Mouse (Mus musculus): ENCODE measurements around the gene Gabrp. TPM values are rescaled to one million over a fixed set of nuclear protein-coding genes. Genes with fewer than 3 reads are reported as not detected.

Gabrp gene
- polyA plus RNA-seq, 1 experiment from 2014 or later: not detected

DNA sequence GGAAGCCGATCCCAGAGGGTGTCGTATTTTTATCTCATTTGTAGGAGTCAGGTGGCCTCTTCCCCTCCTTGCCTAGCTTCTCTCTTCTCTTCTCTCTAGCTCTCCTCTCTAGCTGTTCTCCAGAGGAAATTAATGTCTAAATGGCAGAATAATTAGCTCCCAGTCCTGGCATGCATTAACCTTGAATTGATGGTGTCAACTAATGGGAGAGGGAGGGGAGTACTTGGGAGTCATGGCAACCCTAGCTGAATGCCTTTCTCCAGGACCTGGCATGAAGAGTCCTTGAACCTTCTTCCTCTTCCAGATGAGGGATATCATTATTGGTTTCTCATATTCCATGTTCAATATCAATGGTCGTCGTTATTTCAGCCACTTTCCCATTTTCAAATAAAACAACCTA, 17.9 kb upstream of the Gabrp start:
- Histone ChIP-seq H3K9ac (ENCODE audit: low read depth, low read length) (no peak overlapping the region), H3K4me1 (replicated peaks; ENCODE audit: control insufficient read depth, insufficient read depth, low read length) (no peaks in the 10 kb centered on the region), H3K4me2 (replicated peaks; ENCODE audit: low read depth) (no peak overlapping the region), H3K4me3 (ENCODE audit: low read depth, low read length) (no peak overlapping the region), H3K9me3 (ENCODE audit: control insufficient read depth) (no peaks in the 10 kb centered on the region), H3K27ac (ENCODE audit: low read depth, low read length) (no peak overlapping the region), H3K27me3 (replicated peaks; ENCODE audit: control insufficient read depth, insufficient read depth, low read length) (no peaks in the 10 kb centered on the region), H3K36me3 (ENCODE audit: control insufficient read depth, insufficient read depth) (no peaks in the 10 kb centered on the region)
- 84% methylated on average over 4 of the region's 4 CpGs for WGBS
- TF ChIP-seq CTCF (IDR thresholded peaks at IDR 0.05; ENCODE audit: low read depth): no peak
- ATAC-seq: no peak

GRCm38 (mm10) chr11:33592826-33593225, 14.1 kb upstream of the Gabrp start:
- ATAC-seq: no peak
- Histone ChIP-seq H3K9ac (ENCODE audit: low read depth, low read length) (no peak overlapping the region), H3K4me2 (replicated peaks; ENCODE audit: low read depth) (no peak overlapping the region), H3K36me3 (ENCODE audit: control insufficient read depth, insufficient read depth) (no peaks in the 10 kb centered on the region), H3K4me3 (ENCODE audit: low read depth, low read length) (no peak overlapping the region), H3K4me1 (replicated peaks; ENCODE audit: control insufficient read depth, insufficient read depth, low read length) (no peaks in the 10 kb centered on the region), H3K27me3 (replicated peaks; ENCODE audit: control insufficient read depth, insufficient read depth, low read length) (no peaks in the 10 kb centered on the region), H3K9me3 (ENCODE audit: control insufficient read depth) (no peaks in the 10 kb centered on the region), H3K27ac (ENCODE audit: low read depth, low read length) (no peak overlapping the region)
- WGBS: 72% methylated on average over 4 of the region's 4 CpGs
- TF ChIP-seq CTCF (IDR thresholded peaks at IDR 0.05; ENCODE audit: low read depth): no peak

- Histone ChIP-seq H3K9ac (ENCODE audit: low read depth, low read length) (no peak overlapping the region), H3K27me3 (replicated peaks; ENCODE audit: control insufficient read depth, insufficient read depth, low read length) (no peaks in the 10 kb centered on the region), H3K4me3 (ENCODE audit: low read depth, low read length) (no peak overlapping the region), H3K4me2 (replicated peaks; ENCODE audit: low read depth) (no peak overlapping the region), H3K27ac (ENCODE audit: low read depth, low read length) (no peak overlapping the region), H3K36me3 (ENCODE audit: control insufficient read depth, insufficient read depth) (no peaks in the 10 kb centered on the region), H3K9me3 (ENCODE audit: control insufficient read depth) (no peaks in the 10 kb centered on the region), H3K4me1 (replicated peaks; ENCODE audit: control insufficient read depth, insufficient read depth, low read length) (no peaks in the 10 kb centered on the region)
- no peak for ATAC-seq
- no peak for TF ChIP-seq CTCF (IDR thresholded peaks at IDR 0.05; ENCODE audit: low read depth)
- WGBS: 86% methylated on average over 3 of the region's 3 CpGs
These were observed 12.0 kb upstream of the Gabrp start for GRCm38 (mm10) chr11:33590771-33591170.

DNA sequence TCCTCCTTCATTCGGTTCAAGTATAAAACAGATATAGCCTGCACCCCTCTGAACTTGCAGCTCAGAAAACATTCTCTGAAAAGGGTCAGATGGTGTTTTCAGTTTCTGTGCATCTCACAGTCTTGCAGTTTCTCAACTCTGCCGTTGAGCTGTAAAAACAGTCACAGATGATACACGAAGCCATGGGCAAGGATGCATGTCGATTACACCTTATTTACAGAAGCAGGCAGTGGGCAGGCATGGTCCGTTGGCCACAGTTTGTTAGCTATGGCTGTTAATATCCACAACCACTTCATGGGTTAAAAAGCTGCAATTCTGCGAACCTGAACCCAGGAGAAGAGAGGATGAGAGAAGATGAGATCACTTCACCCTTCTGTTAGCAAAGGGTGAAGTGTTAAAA, 7.9 kb upstream of the Gabrp start:
- 69% methylated on average over 6 of the region's 6 CpGs for WGBS
- Histone ChIP-seq H3K9me3 (ENCODE audit: control insufficient read depth) (no peaks in the 10 kb centered on the region), H3K4me3 (ENCODE audit: low read depth, low read length) (no peak overlapping the region), H3K36me3 (ENCODE audit: control insufficient read depth, insufficient read depth) (no peaks in the 10 kb centered on the region), H3K27ac (ENCODE audit: low read depth, low read length) (no peak overlapping the region), H3K4me1 (replicated peaks; ENCODE audit: control insufficient read depth, insufficient read depth, low read length) (no peaks in the 10 kb centered on the region), H3K4me2 (replicated peaks; ENCODE audit: low read depth) (no peak overlapping the region), H3K9ac (ENCODE audit: low read depth, low read length) (no peak overlapping the region), H3K27me3 (replicated peaks; ENCODE audit: control insufficient read depth, insufficient read depth, low read length) (no peaks in the 10 kb centered on the region)
- TF ChIP-seq CTCF (IDR thresholded peaks at IDR 0.05; ENCODE audit: low read depth): no peak
- ATAC-seq: no peak

DNA sequence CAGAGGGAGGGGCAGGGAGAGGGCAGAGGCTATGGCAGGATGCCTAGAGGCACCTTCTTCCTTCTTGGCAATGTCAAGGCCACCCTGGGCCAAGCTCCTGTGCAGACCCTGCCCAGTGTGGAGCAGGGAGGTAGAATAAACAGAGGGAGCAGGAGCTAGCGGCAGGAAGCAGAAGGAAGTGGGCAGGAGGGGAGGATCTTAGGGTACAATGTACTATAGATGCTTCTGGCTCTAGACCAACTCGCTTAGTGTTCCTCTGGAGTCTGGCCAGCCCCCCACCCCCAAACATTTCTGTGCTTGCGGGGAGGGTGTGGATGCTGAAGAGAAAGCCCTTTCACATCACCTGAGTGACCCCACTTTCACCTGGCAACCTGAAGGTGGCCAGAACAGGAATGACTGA, 862 bp upstream of the Gabrp start:
- Histone ChIP-seq H3K4me2 (replicated peaks; ENCODE audit: low read depth) (no peak overlapping the region), H3K9ac (ENCODE audit: low read depth, low read length) (no peak overlapping the region), H3K9me3 (ENCODE audit: control insufficient read depth) (no peaks in the 10 kb centered on the region), H3K27ac (ENCODE audit: low read depth, low read length) (no peak overlapping the region), H3K27me3 (replicated peaks; ENCODE audit: control insufficient read depth, insufficient read depth, low read length) (no peaks in the 10 kb centered on the region), H3K4me3 (ENCODE audit: low read depth, low read length) (no peak overlapping the region), H3K36me3 (ENCODE audit: control insufficient read depth, insufficient read depth) (no peaks in the 10 kb centered on the region), H3K4me1 (replicated peaks; ENCODE audit: control insufficient read depth, insufficient read depth, low read length) (no peaks in the 10 kb centered on the region)
- WGBS: 27% methylated on average over 3 of the region's 3 CpGs
- no peak for ATAC-seq
- TF ChIP-seq CTCF (IDR thresholded peaks at IDR 0.05; ENCODE audit: low read depth): no peak

GRCm38 (mm10) chr11:33574944-33575343, 3.8 kb downstream of the Gabrp start:
- no peaks in the 10 kb centered on the region for H3K9me3 ChIP-seq (ENCODE audit: control insufficient read depth)
- no peak overlapping the region for H3K9ac ChIP-seq (ENCODE audit: low read depth, low read length)
- TF ChIP-seq CTCF (IDR thresholded peaks at IDR 0.05; ENCODE audit: low read depth): peak; percentile 38
- ATAC-seq: no peak
- H3K27me3 ChIP-seq (replicated peaks; ENCODE audit: control insufficient read depth, insufficient read depth, low read length): no peaks in the 10 kb centered on the region
- 76% methylated on average over 3 of the region's 3 CpGs for WGBS
- H3K36me3 ChIP-seq (ENCODE audit: control insufficient read depth, insufficient read depth): no peaks in the 10 kb centered on the region
- no peaks in the 10 kb centered on the region for H3K4me1 ChIP-seq (replicated peaks; ENCODE audit: control insufficient read depth, insufficient read depth, low read length)
- no peak overlapping the region for H3K4me2 ChIP-seq (replicated peaks; ENCODE audit: low read depth)
- no peak overlapping the region for H3K4me3 ChIP-seq (ENCODE audit: low read depth, low read length)
- no peak overlapping the region for H3K27ac ChIP-seq (ENCODE audit: low read depth, low read length)

GRCm38 (mm10) chr11:33570413-33570812, 8.3 kb downstream of the Gabrp start:
- Histone ChIP-seq H3K4me3 (ENCODE audit: low read depth, low read length) (no peak overlapping the region), H3K27ac (ENCODE audit: low read depth, low read length) (no peak overlapping the region), H3K4me2 (replicated peaks; ENCODE audit: low read depth) (no peak overlapping the region), H3K9me3 (ENCODE audit: control insufficient read depth) (no peaks in the 10 kb centered on the region), H3K4me1 (replicated peaks; ENCODE audit: control insufficient read depth, insufficient read depth, low read length) (no peaks in the 10 kb centered on the region), H3K9ac (ENCODE audit: low read depth, low read length) (no peak overlapping the region), H3K27me3 (replicated peaks; ENCODE audit: control insufficient read depth, insufficient read depth, low read length) (no peaks in the 10 kb centered on the region), H3K36me3 (ENCODE audit: control insufficient read depth, insufficient read depth) (no peaks in the 10 kb centered on the region)
- TF ChIP-seq CTCF (IDR thresholded peaks at IDR 0.05; ENCODE audit: low read depth): peak; percentile 42
- no peak for ATAC-seq
